Mouse (Mus musculus): ENCODE results near the gene Supt5.

Gene Supt5

DNA sequence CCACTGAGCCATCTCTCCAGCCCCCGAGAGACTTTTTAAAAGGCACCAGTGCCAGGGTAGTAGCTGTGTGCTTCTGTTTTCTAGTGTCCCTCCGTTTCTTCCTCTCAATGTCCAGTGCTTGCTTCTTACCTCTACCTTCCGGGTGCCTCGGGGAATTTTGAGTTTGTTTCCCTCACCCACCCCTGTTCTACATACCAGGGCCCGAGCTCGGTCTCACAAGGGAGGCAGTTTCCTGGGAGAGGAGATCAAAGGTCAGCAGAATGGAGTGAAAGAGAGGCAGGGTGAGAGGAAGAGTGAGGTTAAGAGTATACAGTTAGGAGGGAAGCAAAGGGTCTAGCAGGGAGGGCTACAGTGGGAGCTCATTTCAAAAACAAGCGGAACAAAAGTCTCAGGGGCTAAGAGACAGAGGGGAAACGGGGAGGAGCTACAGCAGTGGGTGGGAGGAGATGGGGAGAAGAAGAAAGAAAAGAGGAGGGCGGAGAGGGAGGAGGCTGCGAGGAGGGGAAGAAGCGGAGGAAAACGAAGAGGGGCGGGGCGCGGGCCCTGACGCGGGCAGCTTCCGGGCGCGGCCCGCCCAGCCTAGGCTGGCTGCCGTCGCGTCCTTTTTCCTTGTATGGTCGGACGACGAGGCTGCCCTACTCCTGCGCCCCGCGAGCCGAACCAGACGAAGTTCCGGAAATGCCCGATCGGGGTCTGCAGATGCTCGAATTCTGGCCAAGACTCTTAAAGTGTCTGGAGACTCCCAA, 36.8 kb upstream of the Supt5 start:
- DNase-seq (ENCODE audit: low spot score in 2 of 2): peak; percentile 96 to 97

DNA sequence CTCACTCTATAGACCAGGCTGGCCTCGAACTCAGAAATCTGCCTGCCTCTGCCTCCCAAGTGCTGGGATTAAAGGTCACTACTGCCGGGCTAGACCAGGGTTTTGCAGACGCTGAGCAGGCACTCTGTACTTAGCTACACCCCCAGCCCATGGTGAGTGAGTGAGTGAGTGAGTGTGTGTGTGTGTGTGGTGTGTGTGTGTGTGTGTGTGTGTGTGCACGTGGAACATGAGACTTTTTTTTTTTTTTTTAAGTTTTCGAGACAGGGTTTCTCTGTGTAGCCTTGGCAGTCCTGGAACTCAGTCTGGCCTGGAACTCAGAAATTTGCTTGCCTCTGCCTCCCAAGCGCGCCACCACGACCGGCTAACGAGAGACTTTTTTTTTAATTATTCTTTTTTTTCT, 36.1 kb upstream of the Supt5 start:
- no peak for DNase-seq (ENCODE audit: low spot score in 2 of 2)

GRCm38 (mm10) chr7:28373891-28374495, 35.4 kb upstream of the Supt5 start:
- DNase-seq (ENCODE audit: low spot score in 2 of 2): no peak

DNA sequence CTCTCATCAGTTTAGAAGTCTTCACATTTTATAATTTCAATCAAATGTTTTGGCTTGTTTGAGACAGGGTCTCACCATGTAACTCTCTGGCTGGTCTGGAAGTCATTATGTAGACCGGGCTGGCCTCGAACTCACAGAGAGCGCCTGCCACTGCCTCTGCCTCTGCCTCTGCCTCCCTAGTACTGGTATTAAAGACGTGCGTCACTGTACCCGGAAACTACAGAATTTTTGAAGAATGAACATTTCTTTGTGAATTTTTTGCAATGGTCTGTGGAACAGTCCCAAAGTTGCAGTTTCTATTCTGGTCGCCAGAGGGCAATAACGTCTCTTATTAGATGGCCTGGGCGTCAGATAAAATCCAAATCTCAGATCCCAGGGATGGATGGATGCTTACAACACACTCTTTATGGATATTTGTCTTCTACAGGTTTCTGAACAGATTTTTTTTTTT, 34.6 kb upstream of the Supt5 start:
- DNase-seq (ENCODE audit: low spot score in 2 of 2): peak; percentile 69 to 84

GRCm38 (mm10) chr7:28372251-28373108, 33.9 kb upstream of the Supt5 start, which contains the start of gene Plekhg2:
Gene Plekhg2, minus strand, starts transcription at chr7:28372599.
- DNase-seq (ENCODE audit: low spot score in 2 of 2): peak; percentile 97 to 98

GRCm38 (mm10) chr7:28371514-28371989, 33.0 kb upstream of the Supt5 start:
- peak; percentile 73 to 77 for DNase-seq (ENCODE audit: low spot score in 2 of 2)

- DNase-seq (ENCODE audit: low spot score in 2 of 2): no peak
These were observed 32.5 kb upstream of the Supt5 start for GRCm38 (mm10) chr7:28370977-28371513.

DNA sequence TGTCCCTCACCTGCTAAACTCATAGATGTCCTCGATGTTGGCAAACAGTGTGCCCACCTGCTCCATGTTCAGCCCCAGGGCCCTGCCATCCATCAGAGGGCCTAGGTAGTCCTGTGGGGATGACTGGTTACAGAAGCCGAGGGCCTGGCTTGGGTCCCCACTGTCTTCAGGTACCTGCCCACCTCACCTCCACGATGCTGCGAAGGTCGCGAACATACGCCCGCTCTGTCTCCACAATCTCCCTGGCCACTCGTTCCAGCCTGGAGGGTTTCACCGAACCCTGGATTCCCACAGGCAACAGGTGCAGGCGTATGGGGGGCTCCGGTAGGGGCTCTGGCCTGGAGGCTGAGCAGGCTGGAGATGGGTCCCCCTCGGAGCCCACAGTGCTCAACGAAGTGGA, 31.5 kb upstream of the Supt5 start:
- no peak for DNase-seq (ENCODE audit: low spot score in 2 of 2)

- no peak for DNase-seq (ENCODE audit: low spot score in 2 of 2)
These were observed 29.9 kb upstream of the Supt5 start for GRCm38 (mm10) chr7:28368276-28368920.

- DNase-seq (ENCODE audit: low spot score in 2 of 2): no peak
These were observed 29.2 kb upstream of the Supt5 start for GRCm38 (mm10) chr7:28367663-28368275.

GRCm38 (mm10) chr7:28362441-28363060, 24.0 kb upstream of the Supt5 start:
- no peak for DNase-seq (ENCODE audit: low spot score in 2 of 2)

DNA sequence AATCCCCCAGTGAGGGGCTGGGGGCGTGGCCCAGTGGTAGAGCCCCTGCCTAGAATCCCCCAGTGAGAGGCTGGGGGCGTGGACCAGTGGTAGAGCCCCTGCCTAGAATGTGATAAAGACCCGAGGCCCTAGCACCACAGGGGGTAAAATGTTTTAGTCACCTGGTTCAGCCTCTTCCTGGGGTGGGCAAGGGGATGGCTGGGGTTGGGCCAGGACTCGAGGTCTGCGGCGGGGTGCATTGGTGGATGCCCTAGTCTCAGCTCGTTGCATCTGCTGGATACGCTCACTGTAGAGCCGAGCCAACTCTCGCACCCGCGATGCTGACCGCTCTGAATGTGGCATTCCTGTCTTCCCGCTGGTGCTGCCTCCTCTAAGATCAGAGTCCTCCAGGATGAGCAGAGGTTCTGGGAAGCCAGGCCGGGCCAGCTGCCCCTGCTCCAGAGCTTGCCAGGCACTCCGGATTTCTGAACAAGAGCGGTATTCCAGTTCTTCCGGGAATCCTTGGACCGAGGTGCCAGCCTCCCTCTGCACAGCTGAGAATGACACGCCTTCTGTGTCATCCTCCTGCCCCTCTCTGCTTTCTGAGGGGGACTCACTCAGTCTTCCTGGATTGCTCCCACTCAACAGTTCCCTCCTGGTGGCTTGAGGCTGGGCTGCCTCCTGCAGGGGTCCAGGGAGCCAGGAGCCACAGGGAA, 23.2 kb upstream of the Supt5 start:
- no peak for DNase-seq (ENCODE audit: low spot score in 2 of 2)

DNA sequence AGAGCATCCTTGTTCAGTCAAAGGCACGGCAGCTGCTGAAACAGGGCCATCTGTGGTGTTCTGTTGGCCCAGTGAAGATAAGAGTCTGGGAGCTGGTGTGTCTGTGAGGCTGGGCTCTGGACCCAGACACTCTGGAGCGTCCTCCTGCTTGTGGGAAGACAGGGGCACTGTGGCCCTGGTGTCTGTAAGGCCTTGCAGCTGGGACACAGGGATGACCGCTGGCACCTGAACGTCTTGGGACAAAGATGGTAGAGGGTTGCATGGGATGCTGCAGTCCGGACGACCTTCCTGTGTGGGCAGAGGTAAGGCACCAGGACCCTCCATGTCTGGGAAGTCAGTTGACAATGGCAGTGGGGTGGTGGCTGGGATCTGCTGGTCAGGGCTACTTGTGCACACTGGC, 21.7 kb upstream of the Supt5 start:
- no peak for DNase-seq (ENCODE audit: low spot score in 2 of 2)

GRCm38 (mm10) chr7:28359854-28360253, 21.3 kb upstream of the Supt5 start:
- no peak for DNase-seq (ENCODE audit: low spot score in 2 of 2)

DNA sequence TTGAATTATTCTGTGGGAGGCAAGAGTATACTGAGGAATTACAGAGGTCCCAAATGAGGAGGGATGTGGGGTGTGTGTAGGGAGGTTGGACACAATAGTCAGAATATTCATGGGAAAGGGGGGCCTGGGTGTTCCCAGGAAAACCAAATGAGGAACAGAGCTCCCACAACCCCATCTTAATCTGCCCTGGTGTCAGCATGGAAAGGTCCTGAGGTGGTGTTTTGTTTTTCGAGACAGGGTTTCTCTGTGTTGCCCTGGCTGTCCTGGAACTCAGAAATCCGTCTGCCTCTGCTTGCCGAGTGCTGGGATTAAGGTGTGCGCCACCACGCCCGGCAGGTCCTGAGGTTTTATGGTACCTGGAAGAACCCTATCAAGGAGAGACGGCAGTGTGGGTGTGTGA, 19.9 kb upstream of the Supt5 start:
- no peak for DNase-seq (ENCODE audit: low spot score in 2 of 2)

- no peak for DNase-seq (ENCODE audit: low spot score in 2 of 2)
These were observed 19.4 kb upstream of the Supt5 start for GRCm38 (mm10) chr7:28357984-28358383.

GRCm38 (mm10) chr7:28356981-28357380, 18.4 kb upstream of the Supt5 start:
- DNase-seq (ENCODE audit: low spot score in 2 of 2): no peak

- DNase-seq (ENCODE audit: low spot score in 2 of 2): peak; percentile 44 to 63
These were observed 16.7 kb upstream of the Supt5 start for GRCm38 (mm10) chr7:28355221-28355620.

DNA sequence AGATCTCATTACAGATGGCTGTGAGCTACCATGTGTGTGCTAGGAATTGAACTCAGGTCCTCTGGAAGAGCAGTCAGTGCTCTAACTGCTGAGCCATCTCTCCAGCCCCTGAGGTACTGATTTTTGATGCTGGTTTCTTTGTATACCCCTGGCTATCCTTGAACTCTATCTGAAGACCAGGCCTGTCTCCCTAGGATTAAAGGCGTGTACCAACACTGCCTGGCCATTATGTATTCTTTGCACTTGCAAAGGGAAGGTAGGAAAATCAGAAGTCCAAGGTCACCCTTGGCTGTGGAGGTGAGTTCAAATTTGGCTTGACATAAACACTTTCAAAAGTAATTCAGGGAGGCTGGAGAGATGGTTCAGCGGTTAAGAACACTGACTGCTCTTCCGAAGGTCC, 16.1 kb upstream of the Supt5 start:
- DNase-seq (ENCODE audit: low spot score in 2 of 2): no peak

DNA sequence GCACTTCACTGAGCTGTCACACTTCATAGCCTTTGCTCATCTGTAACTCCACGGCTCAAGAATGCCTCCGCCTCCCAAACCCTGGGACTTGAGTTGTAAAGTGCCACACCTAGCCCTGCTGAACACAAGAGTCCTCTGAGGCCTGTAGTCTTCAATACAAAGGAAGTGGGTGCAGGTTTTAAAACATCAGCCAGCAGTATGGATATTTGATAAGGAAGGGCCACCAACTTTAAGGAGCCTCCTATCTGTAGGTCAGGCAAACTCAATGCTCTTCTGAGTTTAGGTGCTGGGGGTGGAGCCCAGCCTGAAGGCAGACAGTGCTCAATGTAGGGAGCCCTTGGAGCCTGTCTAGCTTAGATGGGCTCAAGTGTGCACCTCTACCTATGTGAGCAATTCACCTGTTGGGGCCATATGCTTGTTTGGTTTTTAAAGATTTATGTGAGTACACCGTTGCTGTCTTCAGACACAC, 15.6 kb upstream of the Supt5 start:
- DNase-seq (ENCODE audit: low spot score in 2 of 2): no peak

All from spleen, postnatal 36 days (tissue).